Comparison of ENCODE assay signal across 10 mouse cellular contexts in the genomic region with DNA sequence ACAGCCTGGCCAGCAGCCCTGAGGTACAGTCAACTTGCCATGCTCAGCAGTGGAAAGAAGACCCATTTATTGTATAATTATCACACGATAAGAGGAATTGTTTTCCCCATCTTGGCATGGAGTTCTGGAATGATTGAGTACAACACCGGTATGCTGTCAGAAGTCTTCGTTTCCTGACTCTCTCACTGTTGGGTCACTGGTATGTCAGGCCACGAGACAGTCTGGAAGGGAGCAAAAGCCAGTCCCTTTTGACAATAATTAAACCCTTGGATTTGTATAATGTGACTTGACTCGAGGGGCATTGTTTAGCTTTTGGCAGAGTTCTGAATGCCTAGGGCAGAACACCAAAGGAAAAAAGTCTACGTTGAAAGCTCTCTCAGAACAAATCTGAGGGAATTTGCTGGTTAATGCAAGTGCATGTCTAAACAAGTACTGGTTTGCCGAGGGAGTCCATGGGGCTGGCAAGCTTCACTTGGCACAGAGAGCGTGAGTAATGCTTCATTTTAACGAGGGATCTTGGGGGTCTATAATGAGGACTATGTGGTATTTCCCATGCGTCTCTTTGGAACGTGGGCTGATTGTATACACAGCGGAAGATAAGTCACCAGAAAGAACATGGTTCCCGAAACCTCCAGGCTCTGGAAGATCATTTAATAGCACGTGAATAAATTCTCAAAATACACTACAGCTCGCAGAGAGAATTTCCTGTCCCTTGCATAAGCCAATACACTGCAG.
A peak's percentile ranks its signal among the peaks of the same experiment; 100 is the strongest.
DNase-seq lines count a peak whose midpoint lies in the region; ATAC-seq and TF ChIP-seq lines count a peak whose summit lies in the region.
"Had no signal": no experiment of that assay in that cellular context is flagged by ENCODE, and none has a peak within 500 bp of the region (broad histone marks: within the 10 kb centered on the region; RNA-seq: fewer than 3 reads in every experiment).

No protein-coding gene starts in this region.

- H3K9me3 ChIP-seq in forebrain, embryonic 13.5 days (replicated peaks), result no peaks in the 10 kb centered on the region
- no peaks in the 10 kb centered on the region for H3K9me3 ChIP-seq in forebrain, embryonic 10.5 days
- H3K9me3 ChIP-seq in lung, embryonic 14.5 days (ENCODE audit: low read depth, low read length), result no peaks in the 10 kb centered on the region
- H3K9me3 ChIP-seq in hindbrain, postnatal 0 days (ENCODE audit: low read length), result no peaks in the 10 kb centered on the region
- no peaks in the 10 kb centered on the region for H3K9me3 ChIP-seq in midbrain, postnatal 0 days (ENCODE audit: low read length)

- no peak for DNase-seq in forebrain, embryonic 10.5 days (ENCODE audit: extremely low spot score, low spot score)
- peak; percentile 51 for DNase-seq in lung, embryonic 14.5 days
- no peak for DNase-seq in lung, postnatal 14 days
- peak; percentile 58 for DNase-seq in hindbrain, postnatal 0 days (ENCODE audit: low spot score)
- peak; percentile 58 for DNase-seq in midbrain, postnatal 0 days (ENCODE audit: low spot score)
- DNase-seq in adrenal gland, postnatal 36 days, result no peak
- DNase-seq: B cell, adult 2 months; heart, adult 2 months had no signal

- 40% methylated on average over 15 of the region's 15 CpGs for WGBS in forebrain, embryonic 13.5 days
- 72% methylated on average over 15 of the region's 15 CpGs for WGBS in forebrain, embryonic 10.5 days
- WGBS in lung, embryonic 14.5 days, result 50% methylated on average over 15 of the region's 15 CpGs
- WGBS in hindbrain, postnatal 0 days, result 31% methylated on average over 15 of the region's 15 CpGs
- 44% methylated on average over 15 of the region's 15 CpGs for WGBS in midbrain, postnatal 0 days

- H3K4me2 ChIP-seq in forebrain, embryonic 13.5 days, result no peak overlapping the region
- H3K4me2 ChIP-seq in lung, embryonic 14.5 days, result no peak overlapping the region
- no peak overlapping the region for H3K4me2 ChIP-seq in hindbrain, postnatal 0 days (ENCODE audit: low read depth, low read length)
- H3K4me2 ChIP-seq in midbrain, postnatal 0 days (ENCODE audit: low read depth, low read length, poor library complexity, severe bottlenecking), result no peak overlapping the region

- no peak overlapping the region for H3K4me3 ChIP-seq in forebrain, embryonic 13.5 days
- no peak overlapping the region for H3K4me3 ChIP-seq in forebrain, embryonic 10.5 days
- H3K4me3 ChIP-seq in lung, embryonic 14.5 days (ENCODE audit: low read depth, low read length), result no peak overlapping the region
- H3K4me3 ChIP-seq in hindbrain, postnatal 0 days (ENCODE audit: low read length), result no peak overlapping the region
- H3K4me3 ChIP-seq in midbrain, postnatal 0 days (ENCODE audit: low read depth, low read length), result no peak overlapping the region
- H3K4me3 ChIP-seq: heart, adult 2 months had no signal

- ATAC-seq in forebrain, embryonic 13.5 days, result peak; percentile 59; the same call in 1 of the 2 replicates
- ATAC-seq in lung, embryonic 14.5 days (ENCODE audit: insufficient read depth), result peak; percentile 68
- ATAC-seq in hindbrain, postnatal 0 days, result 0 out of 2 replicates have a peak, but pooled peaks have one; percentile 39
- no peak for ATAC-seq in midbrain, postnatal 0 days (ENCODE audit: low FRiP score)
- no peak for ATAC-seq in inflammation-experienced regulatory T-cells, adult 6 months

- H3K36me3 ChIP-seq in forebrain, embryonic 13.5 days (ENCODE audit: poor library complexity, severe bottlenecking), result no peaks in the 10 kb centered on the region
- H3K36me3 ChIP-seq in forebrain, embryonic 10.5 days (replicated peaks), result no peaks in the 10 kb centered on the region
- H3K36me3 ChIP-seq in lung, embryonic 14.5 days (ENCODE audit: insufficient read depth), result no peaks in the 10 kb centered on the region
- no peaks in the 10 kb centered on the region for H3K36me3 ChIP-seq in hindbrain, postnatal 0 days (ENCODE audit: insufficient read depth, low read length)
- H3K36me3 ChIP-seq in midbrain, postnatal 0 days (ENCODE audit: insufficient read depth, low read length), result no peaks in the 10 kb centered on the region

- H3K27ac ChIP-seq in forebrain, embryonic 13.5 days, result no peak overlapping the region
- H3K27ac ChIP-seq in forebrain, embryonic 10.5 days, result no peak overlapping the region
- H3K27ac ChIP-seq in lung, embryonic 14.5 days (ENCODE audit: low read depth), result peak overlapping the region; percentile 13; the same call in 1 of the 2 replicates
- no peak overlapping the region; the same call in 1 of the 2 replicates for H3K27ac ChIP-seq in hindbrain, postnatal 0 days
- H3K27ac ChIP-seq in midbrain, postnatal 0 days (ENCODE audit: low read depth, low read length), result no peak overlapping the region
- H3K27ac ChIP-seq: heart, adult 2 months had no signal

- no peaks in the 10 kb centered on the region for H3K27me3 ChIP-seq in forebrain, embryonic 13.5 days
- H3K27me3 ChIP-seq in forebrain, embryonic 10.5 days (ENCODE audit: poor library complexity, severe bottlenecking), result no peaks in the 10 kb centered on the region
- H3K27me3 ChIP-seq in lung, embryonic 14.5 days (ENCODE audit: insufficient read depth, low read length), result no peaks in the 10 kb centered on the region
- H3K27me3 ChIP-seq in hindbrain, postnatal 0 days (ENCODE audit: insufficient read depth, low read length), result no peaks in the 10 kb centered on the region
- H3K27me3 ChIP-seq in midbrain, postnatal 0 days (ENCODE audit: insufficient read depth, low read length), result no peaks in the 10 kb centered on the region

- no peak overlapping the region for H3K9ac ChIP-seq in forebrain, embryonic 13.5 days
- H3K9ac ChIP-seq in lung, embryonic 14.5 days, result no peak overlapping the region
- H3K9ac ChIP-seq in hindbrain, postnatal 0 days (replicated peaks; ENCODE audit: low read length), result no peak overlapping the region
- H3K9ac ChIP-seq in midbrain, postnatal 0 days (replicated peaks; ENCODE audit: low read length, poor library complexity, severe bottlenecking), result no peak overlapping the region

- TF ChIP-seq CTCF in lung, embryonic 14.5 days (IDR thresholded peaks at IDR 0.05; ENCODE audit: low read depth), result no peak
- no peak for TF ChIP-seq CTCF in hindbrain, postnatal 0 days (IDR thresholded peaks at IDR 0.05; ENCODE audit: low read depth)
- no peak for TF ChIP-seq CTCF in midbrain, postnatal 0 days (IDR thresholded peaks at IDR 0.05)

- no peaks in the 10 kb centered on the region for H3K4me1 ChIP-seq in forebrain, embryonic 13.5 days
- H3K4me1 ChIP-seq in forebrain, embryonic 10.5 days, result peaks cover 5% of the 10 kb centered on the region; the same call in 1 of the 2 replicates
- H3K4me1 ChIP-seq in lung, embryonic 14.5 days (ENCODE audit: insufficient read depth), result no peaks in the 10 kb centered on the region
- no peaks in the 10 kb centered on the region for H3K4me1 ChIP-seq in hindbrain, postnatal 0 days (ENCODE audit: insufficient read depth, low read length)
- no peaks in the 10 kb centered on the region for H3K4me1 ChIP-seq in midbrain, postnatal 0 days (ENCODE audit: insufficient read depth, low read length)

Comparison
In these comparisons a context has a peak if more than half of its experiments do, and no peak if none do; other contexts are left out.
1. DNase-seq: peak in lung, embryonic 14.5 days (single experiment), hindbrain, postnatal 0 days (single experiment) and midbrain, postnatal 0 days (single experiment); none in forebrain, embryonic 10.5 days (single experiment), lung, postnatal 14 days (single experiment) and adrenal gland, postnatal 36 days (0 of 2).
2. ATAC-seq: peak in forebrain, embryonic 13.5 days (single experiment), lung, embryonic 14.5 days (single experiment) and hindbrain, postnatal 0 days (single experiment); none in midbrain, postnatal 0 days (single experiment) and inflammation-experienced regulatory T-cells, adult 6 months (single experiment).